Mouse (Mus musculus) limb, embryonic 11.5 days (tissue): ENCODE results near the gene Pik3ca. TPM values are rescaled to one million over a fixed set of nuclear protein-coding genes. Genes with fewer than 3 reads are reported as not detected.

Experiments
- ATAC-seq: fragments of 200-750 bp; cut with Nextera tagmentation; 2 replicates; pipeline ENCODE4 v1.8.0; 2017; ENCODE audit warnings: low read depth; ENCODE audit not compliant: insufficient number of reproducible peaks, low FRiP score, low TSS enrichment
- DNase-seq: peaks from one replicate; pipeline ENCODE4 v3.0.0-alpha.2; 2015; ENCODE audit warnings: low spot score
- H3K27ac ChIP-seq: fragments of 300-500 bp; sonication (generic); replicated peaks from 2 replicates; pipeline ENCODE4 v1.5.1; 2014; ENCODE audit warnings: low read depth, mild to moderate bottlenecking, low read length
- H3K27me3 ChIP-seq: fragments of 300-500 bp; sonication (generic); 2 replicates; pipeline ENCODE4 v1.6.1; 2014; ENCODE audit warnings: mild to moderate bottlenecking, low read length, mixed read lengths; ENCODE audit not compliant: control insufficient read depth, insufficient read depth
- H3K36me3 ChIP-seq: fragments of 300-500 bp; sonication (generic); 2 replicates; pipeline ENCODE4 v1.6.1; 2014; ENCODE audit warnings: mild to moderate bottlenecking, low read length, moderate library complexity, mixed read lengths; ENCODE audit not compliant: control insufficient read depth, insufficient read depth
- H3K4me1 ChIP-seq: fragments of 300-500 bp; sonication (generic); 2 replicates; pipeline ENCODE4 v1.6.1; 2014; ENCODE audit warnings: low read length, mixed read lengths; ENCODE audit not compliant: control insufficient read depth, insufficient read depth
- H3K4me2 ChIP-seq: fragments of 300-500 bp; sonication (generic); 2 replicates; pipeline ENCODE4 v1.6.1; 2014; ENCODE audit warnings: low read depth, mild to moderate bottlenecking, moderate library complexity; ENCODE audit not compliant: severe bottlenecking
- H3K4me3 ChIP-seq: fragments of 300-500 bp; sonication (generic); 2 replicates; pipeline ENCODE4 v1.5.1; 2014; ENCODE audit warnings: low read depth, low read length
- H3K9ac ChIP-seq: fragments of 300-500 bp; sonication (generic); 2 replicates; pipeline ENCODE4 v1.6.1; 2014; ENCODE audit warnings: mild to moderate bottlenecking, low read length
- H3K9me3 ChIP-seq: fragments of 300-500 bp; sonication (generic); 2 replicates; pipeline ENCODE4 v1.6.1; 2016; ENCODE audit warnings: low read length; ENCODE audit not compliant: control insufficient read depth
- WGBS: fragments of 180-500 bp; shearing (Covaris S2); extraction: QIAGEN DNeasy Blood & Tissue Kit; methylation state at CpG from one replicate; pipeline ENCODE4 v1.1.7; 2014; 5-methylcytosine and 5-hydroxymethylcytosine counted together
- polyA plus RNA-seq: library from polyadenylated mRNA; unstranded; fragments of >200 nt; fragmentation: Nextera tagmentation; extraction: Ambion mirVana; gene quantifications from 2 replicates; pipeline ENCODE4 v1.2.1, GENCODE M21; 2014

Pik3ca gene
- polyA plus RNA-seq, 1 experiment from 2014 or later = 16.9 TPM

- Histone ChIP-seq H3K9ac (no peak overlapping the region), H3K27me3 (no peaks in the 10 kb centered on the region), H3K27ac (no peak overlapping the region), H3K4me2 (no peak overlapping the region), H3K4me3 (no peak overlapping the region), H3K9me3 (no peaks in the 10 kb centered on the region), H3K36me3 (peaks cover 7% of the 10 kb centered on the region; the same call in 1 of the 2 replicates), H3K4me1 (no peaks in the 10 kb centered on the region)
- ATAC-seq (no peak), DNase-seq (no peak)
- 93% methylated on average over 6 of the region's 6 CpGs for WGBS
Observed at GRCm38 (mm10) chr3:32437820-32438219, 40.3 kb downstream of the Pik3ca start.

DNA sequence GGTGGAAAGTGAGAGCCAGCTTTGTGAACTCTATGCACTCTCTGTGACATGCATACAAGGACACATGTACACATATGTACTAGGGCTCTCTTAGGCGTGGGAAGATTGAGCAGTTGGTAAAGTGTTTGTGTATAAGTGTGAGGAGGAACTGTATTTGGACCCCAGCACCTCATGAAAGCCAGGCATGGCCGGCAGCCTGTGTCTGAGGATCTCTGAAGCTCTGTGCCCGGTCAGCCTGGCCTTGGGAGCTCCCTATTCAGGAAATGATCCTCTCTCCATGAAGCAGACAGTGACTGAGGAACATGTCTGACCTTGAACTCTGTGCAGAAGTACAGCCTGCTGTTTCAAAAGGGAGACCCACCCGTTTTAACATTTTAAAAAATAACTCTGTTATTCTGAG is 41.2 kb downstream of the Pik3ca start:
- no peaks in the 10 kb centered on the region for H3K27me3 ChIP-seq
- H3K36me3 ChIP-seq = peaks cover 7% of the 10 kb centered on the region; the same call in 1 of the 2 replicates
- ATAC-seq = no peak
- H3K4me1 ChIP-seq = no peaks in the 10 kb centered on the region
- H3K27ac ChIP-seq = no peak overlapping the region
- no peak overlapping the region for H3K9ac ChIP-seq
- no peak overlapping the region for H3K4me2 ChIP-seq
- H3K4me3 ChIP-seq = no peak overlapping the region
- 88% methylated on average over 4 of the region's 4 CpGs for WGBS
- DNase-seq = no peak
- H3K9me3 ChIP-seq = no peaks in the 10 kb centered on the region

- H3K4me2 ChIP-seq = no peak overlapping the region
- no peak overlapping the region for H3K9ac ChIP-seq
- no peaks in the 10 kb centered on the region for H3K27me3 ChIP-seq
- H3K4me3 ChIP-seq = no peak overlapping the region
- no peaks in the 10 kb centered on the region for H3K4me1 ChIP-seq
- DNase-seq (no peak), ATAC-seq (no peak)
- no peak overlapping the region for H3K27ac ChIP-seq
- H3K36me3 ChIP-seq = peaks cover 10% of the 10 kb centered on the region; the same call in 1 of the 2 replicates
- H3K9me3 ChIP-seq = no peaks in the 10 kb centered on the region
Observed at GRCm38 (mm10) chr3:32441710-32442109, 44.2 kb downstream of the Pik3ca start.

DNA sequence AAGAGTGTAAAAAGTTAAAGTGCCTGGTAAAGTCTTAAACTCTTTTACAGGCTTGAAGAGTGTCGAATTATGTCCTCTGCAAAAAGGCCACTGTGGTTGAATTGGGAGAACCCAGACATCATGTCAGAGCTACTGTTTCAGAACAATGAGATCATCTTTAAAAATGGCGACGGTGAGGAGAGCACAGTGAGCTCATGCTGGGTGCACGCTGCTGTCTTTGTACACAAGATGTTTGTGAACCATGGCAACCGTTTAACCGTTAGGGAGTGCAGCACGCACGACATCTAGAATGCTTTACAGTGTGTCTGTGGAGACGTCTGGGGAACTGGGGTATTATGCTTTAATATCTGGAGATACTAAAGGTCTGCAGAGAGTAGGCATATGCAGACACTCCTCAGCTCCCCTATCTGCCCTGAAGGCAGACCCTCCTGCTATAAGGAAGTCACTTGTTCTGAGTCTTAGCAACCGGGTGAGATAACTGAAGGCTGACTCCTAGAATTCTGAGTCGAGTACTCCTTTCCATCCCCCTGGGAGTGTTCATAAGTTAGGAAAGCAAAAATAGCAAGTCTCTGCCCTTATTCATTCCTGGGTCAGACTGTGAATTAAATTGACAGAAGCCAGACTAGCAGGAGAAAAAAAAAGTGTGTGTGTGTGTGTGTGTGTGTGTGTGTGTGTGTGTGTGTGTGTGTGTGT is 57.0 kb downstream of the Pik3ca start:
- WGBS = 87% methylated on average over 11 of the region's 11 CpGs
- Histone ChIP-seq H3K9ac (no peak overlapping the region), H3K4me1 (no peaks in the 10 kb centered on the region), H3K27ac (no peak overlapping the region), H3K4me2 (no peak overlapping the region), H3K4me3 (no peak overlapping the region), H3K27me3 (no peaks in the 10 kb centered on the region), H3K9me3 (no peaks in the 10 kb centered on the region), H3K36me3 (peaks cover 6% of the 10 kb centered on the region)
- ATAC-seq (no peak), DNase-seq (no peak)

DNA sequence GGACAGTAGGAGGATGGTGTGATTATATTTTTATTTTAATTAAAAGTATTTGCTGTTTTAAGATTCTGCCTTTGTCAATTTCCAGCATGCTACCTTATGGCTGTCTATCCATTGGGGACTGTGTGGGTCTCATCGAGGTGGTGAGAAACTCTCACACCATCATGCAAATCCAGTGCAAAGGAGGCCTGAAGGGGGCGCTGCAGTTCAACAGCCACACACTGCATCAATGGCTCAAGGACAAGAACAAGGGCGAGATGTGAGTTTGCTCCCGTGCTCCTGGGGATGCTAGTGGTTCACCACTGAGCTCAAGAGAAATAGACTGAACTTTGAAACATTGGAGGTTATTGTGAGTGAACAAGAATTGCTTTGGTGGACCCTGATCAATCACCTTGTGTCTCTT is 62.3 kb downstream of the Pik3ca start:
- H3K27me3 ChIP-seq = no peaks in the 10 kb centered on the region
- no peaks in the 10 kb centered on the region for H3K9me3 ChIP-seq
- H3K36me3 ChIP-seq = no peaks in the 10 kb centered on the region; the same call in 1 of the 2 replicates
- no peak overlapping the region for H3K4me3 ChIP-seq
- no peak overlapping the region for H3K9ac ChIP-seq
- no peaks in the 10 kb centered on the region for H3K4me1 ChIP-seq
- WGBS = 65% methylated on average over 4 of the region's 4 CpGs
- peak; percentile 57 for DNase-seq
- no peak for ATAC-seq
- H3K4me2 ChIP-seq = no peak overlapping the region
- no peak overlapping the region for H3K27ac ChIP-seq

DNA sequence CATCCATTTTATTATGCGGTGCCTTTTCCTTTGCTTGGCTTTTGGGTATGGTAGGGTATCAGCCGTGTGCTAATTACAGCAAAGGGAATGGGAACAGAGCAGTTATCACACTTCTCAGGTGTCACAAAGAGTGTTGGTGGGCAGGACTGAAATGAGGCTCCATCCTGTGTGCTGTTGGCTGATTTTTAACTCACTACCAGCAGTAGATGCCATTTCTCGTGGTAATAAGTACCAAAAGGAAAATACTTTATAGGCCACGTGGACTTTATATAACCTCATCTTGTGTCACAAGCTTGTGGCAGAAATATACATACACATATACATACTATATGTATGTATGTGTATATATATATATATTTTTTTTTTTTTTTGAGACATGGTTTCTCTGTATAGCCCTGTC is 69.8 kb downstream of the Pik3ca start:
- Histone ChIP-seq H3K4me1 (peaks cover 6% of the 10 kb centered on the region; the same call in 1 of the 2 replicates), H3K27ac (no peak overlapping the region), H3K27me3 (no peaks in the 10 kb centered on the region), H3K9me3 (no peaks in the 10 kb centered on the region), H3K36me3 (no peaks in the 10 kb centered on the region), H3K4me2 (no peak overlapping the region), H3K4me3 (no peak overlapping the region), H3K9ac (no peak overlapping the region)
- WGBS = 91% methylated on average over 4 of the region's 4 CpGs
- ATAC-seq (no peak), DNase-seq (no peak)

DNA sequence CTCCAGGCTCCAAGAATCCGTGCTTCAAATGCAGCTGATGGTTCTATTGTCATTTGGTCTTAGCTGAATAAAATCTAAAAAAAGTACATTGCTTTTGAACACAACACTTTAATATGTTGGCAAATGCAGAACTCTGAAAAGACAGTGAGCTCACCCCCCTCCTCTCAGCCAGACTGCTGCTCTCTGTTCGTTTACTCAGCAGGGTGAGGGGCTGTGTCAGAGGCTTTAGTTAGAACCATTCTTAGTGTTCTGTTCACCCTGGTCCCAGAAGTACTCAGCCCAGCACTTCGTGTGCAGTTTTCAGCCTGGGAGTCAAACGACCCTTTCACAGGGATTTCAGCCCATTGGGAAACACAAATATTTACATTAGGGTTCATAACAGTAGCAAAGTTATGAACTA is 70.9 kb downstream of the Pik3ca start:
- DNase-seq (no peak), ATAC-seq (no peak)
- H3K27me3 ChIP-seq = no peaks in the 10 kb centered on the region
- no peak overlapping the region for H3K27ac ChIP-seq
- no peaks in the 10 kb centered on the region for H3K36me3 ChIP-seq
- no peak overlapping the region for H3K4me3 ChIP-seq
- peaks cover 6% of the 10 kb centered on the region; the same call in 1 of the 2 replicates for H3K4me1 ChIP-seq
- H3K9ac ChIP-seq = no peak overlapping the region
- 75% methylated on average over 4 of the region's 4 CpGs for WGBS
- no peak overlapping the region for H3K4me2 ChIP-seq
- no peaks in the 10 kb centered on the region for H3K9me3 ChIP-seq

DNA sequence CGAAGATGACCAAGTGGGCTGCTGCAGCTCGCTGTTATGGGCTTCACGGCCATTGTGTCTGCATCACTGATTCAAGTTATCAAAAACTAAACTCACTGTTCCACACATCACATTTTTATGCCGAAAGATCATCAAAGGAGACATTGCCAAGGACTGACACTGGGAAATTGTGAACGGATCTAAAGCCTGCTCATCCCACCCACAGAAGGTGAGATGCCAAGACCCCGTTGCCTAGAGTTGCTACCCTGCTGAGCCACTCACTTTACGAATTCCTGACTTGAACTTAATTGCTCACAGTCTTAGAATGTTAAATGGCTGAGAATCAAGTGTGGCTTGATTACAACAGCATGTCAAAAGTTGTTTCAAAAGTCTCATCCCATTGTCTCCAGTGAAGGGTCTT is 73.0 kb downstream of the Pik3ca start:
- 68% methylated on average over 7 of the region's 7 CpGs for WGBS
- Histone ChIP-seq H3K27ac (peak overlapping the region; percentile 47; the same call in 1 of the 2 replicates), H3K36me3 (no peaks in the 10 kb centered on the region), H3K27me3 (no peaks in the 10 kb centered on the region), H3K4me2 (no peak overlapping the region), H3K4me1 (peaks cover 6% of the 10 kb centered on the region; the same call in 1 of the 2 replicates), H3K9me3 (no peaks in the 10 kb centered on the region), H3K4me3 (no peak overlapping the region), H3K9ac (no peak overlapping the region)
- DNase-seq (no peak), ATAC-seq (no peak)

GRCm38 (mm10) chr3:32471098-32471497 is 73.6 kb downstream of the Pik3ca start:
- no peak for DNase-seq
- H3K36me3 ChIP-seq = no peaks in the 10 kb centered on the region

More at GRCm38 (mm10) chr3:32471098-32471497, 73.6 kb downstream of the Pik3ca start:
- H3K27me3 ChIP-seq = no peaks in the 10 kb centered on the region
- peaks cover 6% of the 10 kb centered on the region; the same call in 1 of the 2 replicates for H3K4me1 ChIP-seq
- 44% methylated on average over 6 of the region's 6 CpGs for WGBS
- H3K27ac ChIP-seq = peak overlapping the region; percentile 47
- no peaks in the 10 kb centered on the region for H3K9me3 ChIP-seq
- ATAC-seq = peak; percentile 59
- no peak overlapping the region for H3K4me2 ChIP-seq
- H3K9ac ChIP-seq = no peak overlapping the region
- H3K4me3 ChIP-seq = no peak overlapping the region
